Mouse (Mus musculus) colon, adult 2 months (tissue): ENCODE measurements around the gene Stab2. TPM values are rescaled to one million over a fixed set of nuclear protein-coding genes. Genes with fewer than 3 reads are reported as not detected.

ENCODE experiments used
- polyA plus RNA-seq: library from polyadenylated mRNA; depleted of rRNA; stranded (reverse); fragments of >200 nt; gene quantifications from 2 replicates; pipeline ENCODE4 v1.2.3, GENCODE M21; 2012; rRNA removed

Gene Stab2
- 0.50 and 0.56 TPM in 2 replicates for polyA plus RNA-seq

DNA sequence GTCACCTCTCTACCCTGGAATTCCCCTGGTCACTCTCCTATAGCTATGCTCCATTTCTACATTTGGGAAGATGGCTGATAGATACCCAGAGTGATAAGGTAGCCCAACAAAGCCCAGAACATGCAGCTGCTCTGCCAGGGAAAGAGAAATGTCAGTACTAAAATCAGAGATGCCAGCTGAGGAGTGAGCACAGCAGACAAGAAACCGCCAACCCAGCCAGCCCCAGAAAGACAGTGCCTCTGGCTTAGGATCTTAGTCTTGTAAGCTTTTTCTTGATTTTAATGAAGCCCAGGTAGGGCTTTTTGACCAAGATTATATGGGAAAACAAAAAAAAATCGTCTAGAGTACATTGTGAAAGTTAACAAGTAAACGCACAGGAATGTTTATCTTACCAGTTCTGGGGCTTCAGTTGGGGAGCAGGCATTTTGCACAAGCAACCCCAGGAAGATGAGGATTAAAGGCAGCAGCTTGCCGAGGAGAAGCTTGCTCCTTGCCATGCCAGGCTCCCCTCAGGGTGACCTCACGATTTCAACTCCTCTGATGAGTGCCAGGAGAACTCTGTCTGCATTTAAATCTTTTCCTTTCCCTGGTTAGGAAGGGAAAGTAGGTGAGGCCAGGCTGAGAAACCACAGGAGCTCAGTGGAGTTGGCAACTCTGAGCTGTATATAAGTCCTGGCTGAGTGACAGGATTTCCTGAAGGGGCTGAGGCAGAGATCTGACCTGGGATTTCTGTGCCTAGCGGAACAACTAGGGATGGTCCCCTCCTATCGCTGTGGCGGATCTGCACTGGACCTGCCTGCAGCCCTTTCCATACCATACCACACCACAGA, at the start of gene Stab2:
TSS of gene Stab2 (minus strand) at position 641 of the 830 bp plus-strand sequence.

Other genes starting within 250 kb of the Stab2 start
- not detected in 2 replicates for gene Gm49358, start 244.1 kb downstream of the Stab2 start, polyA plus RNA-seq
- 8.5 and 8.7 TPM in 2 replicates for gene Nt5dc3, start 229.0 kb downstream of the Stab2 start, polyA plus RNA-seq
- gene 1700113H08Rik, start 50.0 kb upstream of the Stab2 start, polyA plus RNA-seq: not detected in 2 replicates